Mouse (Mus musculus) ES-E14 (cell line): ENCODE data around the gene Fopnl.

Experiments
- CHD2 ChIP-seq: IDR thresholded peaks from 2 replicates; pipeline ENCODE4 v1.6.1; 2014; ENCODE audit warnings: mild to moderate bottlenecking, low read depth, low read length, inconsistent platforms
- HCFC1 ChIP-seq: IDR thresholded peaks from 2 replicates; pipeline ENCODE4 v1.6.1; 2012; ENCODE audit warnings: low read length, inconsistent platforms, borderline replicate concordance; ENCODE audit not compliant: insufficient read depth
- MAFK ChIP-seq: IDR thresholded peaks from 2 replicates; pipeline ENCODE4 v1.6.1; 2014; ENCODE audit warnings: mild to moderate bottlenecking, low read depth, low read length, inconsistent platforms; ENCODE audit not compliant: insufficient read depth
- ZC3H11A ChIP-seq: IDR thresholded peaks from 2 replicates; pipeline ENCODE4 v1.6.1; 2012; ENCODE audit warnings: low read depth, mild to moderate bottlenecking, inconsistent platforms, low read length, borderline replicate concordance
- ZNF384 ChIP-seq: IDR thresholded peaks from 2 replicates; pipeline ENCODE4 v1.6.1; 2012; ENCODE audit warnings: low read depth, low read length, inconsistent platforms

DNA sequence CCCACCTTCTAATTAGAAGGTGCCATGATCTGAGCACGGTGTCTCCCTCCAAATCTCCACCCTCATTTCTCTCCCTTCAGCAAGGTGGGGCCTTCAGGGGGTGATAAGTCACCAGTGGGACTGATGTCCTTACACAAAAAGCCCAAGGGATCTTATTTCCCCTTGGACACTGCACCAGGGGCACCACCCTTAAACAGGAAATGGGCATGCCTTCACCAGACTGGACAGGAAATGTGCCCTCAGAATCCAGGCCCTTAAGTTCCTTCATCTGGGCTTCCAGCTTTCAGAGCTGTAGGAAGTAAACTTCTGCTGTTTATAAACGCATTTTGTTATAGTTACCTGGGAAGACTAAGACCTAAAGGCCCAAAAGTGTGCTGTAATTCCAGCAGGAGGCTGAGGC is 52.7 kb downstream of the Fopnl start:
- TF ChIP-seq HCFC1 (no peak), ZC3H11A (no peak), CHD2 (no peak), MAFK (no peak), ZNF384 (no peak)
